Mouse (Mus musculus) E14TG2a.4 (cell line): ENCODE measurements around the gene Plpp6.

ENCODE experiments used
- CTCF ChIP-seq: conservative IDR thresholded peaks from 2 replicates; pipeline ENCODE4 v1.5.1; 2014; ENCODE audit warnings: low read length
- NANOG ChIP-seq: IDR thresholded peaks from 2 replicates; pipeline ENCODE4 v1.6.1; 2014; ENCODE audit warnings: borderline replicate concordance, low read length, mixed read lengths
- POU5F1 ChIP-seq: IDR thresholded peaks from 2 replicates; pipeline ENCODE4 v1.6.1; 2014; ENCODE audit warnings: low read length, borderline replicate concordance

GRCm38 (mm10) chr19:29016204-29016765, 52.5 kb downstream of the Plpp6 start:
- TF ChIP-seq CTCF (no peak), POU5F1 (no peak), NANOG (no peak)
